Mouse (Mus musculus): Measurements from ENCODE around the gene Olfr153.

Olfr153 gene

GRCm38 (mm10) chr2:87531496-87531895 lies at the start of gene Olfr153:
Gene Olfr153, plus strand, starts transcription at chr2:87531796.

GRCm38 (mm10) chr2:87482276-87482675 lies 49.3 kb upstream of the Olfr153 start:
- WGBS, result 80% methylated on average over 2 of the region's 2 CpGs

GRCm38 (mm10) chr2:87496993-87497392 lies 34.6 kb upstream of the Olfr153 start, which contains the start of gene Pramel7:
Gene Pramel7, minus strand, starts transcription at chr2:87497093.
- WGBS, result 85% methylated on average over 4 of the region's 5 CpGs

- WGBS, result 88% methylated on average over 6 of the region's 6 CpGs
Measured at GRCm38 (mm10) chr2:87506265-87506664, 25.3 kb upstream of the Olfr153 start, which contains the start of gene Pramel6. Gene Pramel6, plus strand, starts transcription at chr2:87506565.

- 91% methylated on average over 2 of the region's 2 CpGs for whole genome bisulfite sequencing
Measured at GRCm38 (mm10) chr2:87515046-87515445, 16.6 kb upstream of the Olfr153 start.

GRCm38 (mm10) chr2:87515457-87516060 lies 16.0 kb upstream of the Olfr153 start:
- WGBS, result 72% methylated on average over 8 of the region's 8 CpGs

- WGBS, result 91% methylated on average over 3 of the region's 3 CpGs
Measured at GRCm38 (mm10) chr2:87516581-87516980, 15.0 kb upstream of the Olfr153 start.

GRCm38 (mm10) chr2:87520651-87521050 lies 10.9 kb upstream of the Olfr153 start:
- 83% methylated on average over 4 of the region's 4 CpGs for WGBS

- WGBS, result 27% methylated on average over 39 of the region's 39 CpGs
Measured at GRCm38 (mm10) chr2:87525899-87526616, 5.5 kb upstream of the Olfr153 start.

- 48% methylated on average over 2 of the region's 2 CpGs for WGBS
Measured at GRCm38 (mm10) chr2:87534826-87535225, 3.2 kb downstream of the Olfr153 start.

- 83% methylated on average over 1 of the region's 1 CpGs for WGBS
Measured at GRCm38 (mm10) chr2:87545442-87545841, 13.8 kb downstream of the Olfr153 start, which contains the start of gene Olfr1128. Gene Olfr1128, minus strand, starts transcription at chr2:87545542.

- 57% methylated on average over 1 of the region's 1 CpGs for WGBS
Measured at GRCm38 (mm10) chr2:87573602-87574001, 42.0 kb downstream of the Olfr153 start, which contains the start of gene Olfr1129. Gene Olfr1129, plus strand, starts transcription at chr2:87573902.
